Mouse (Mus musculus) small intestine, adult 2 months (tissue): ENCODE results near the gene Sdhaf1.

Experiments
- CTCF ChIP-seq: fragments of 200-500 bp; IDR thresholded peaks from 2 replicates; pipeline ENCODE4 v1.5.1; 2012; ENCODE audit warnings: low read depth, mild to moderate bottlenecking, control low read depth, inconsistent platforms, low read length, moderate library complexity, mixed read lengths; ENCODE audit not compliant: insufficient replicate concordance, insufficient read length; ENCODE audit errors: extremely low read depth
- POLR2A ChIP-seq: fragments of 200-500 bp; IDR thresholded peaks from 2 replicates; pipeline ENCODE4 v1.6.1; 2012; ENCODE audit warnings: low read depth, mild to moderate bottlenecking, control low read depth, inconsistent platforms, low read length, moderate library complexity

GRCm38 (mm10) chr7:30281522-30281921 lies 42.2 kb downstream of the Sdhaf1 start:
- no peak for TF ChIP-seq POLR2A
- TF ChIP-seq CTCF: no peak
